Mouse (Mus musculus): ENCODE data around the gene Atp13a1.

DNA sequence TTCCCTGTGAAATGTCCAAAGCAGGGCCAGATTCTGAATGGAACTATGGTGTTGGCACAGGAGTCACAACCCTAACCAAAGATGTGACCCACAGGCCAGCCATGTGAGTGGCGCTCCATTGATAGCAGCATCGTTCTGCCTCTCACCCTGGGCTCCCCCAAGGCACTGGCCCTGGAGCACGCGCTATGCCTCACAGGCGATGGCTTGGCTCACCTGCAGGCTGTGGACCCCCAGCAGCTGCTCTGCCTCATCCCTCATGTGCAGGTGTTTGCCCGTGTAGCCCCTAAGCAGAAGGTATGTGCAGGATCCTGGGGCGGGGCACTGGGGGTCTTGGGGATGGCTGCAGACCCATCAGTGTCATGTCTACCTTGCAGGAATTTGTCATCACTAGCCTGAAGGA is 12.4 kb downstream of the Atp13a1 start:
- no peak for TF ChIP-seq GATA1 (IDR thresholded peaks at IDR 0.05; ENCODE audit: borderline replicate concordance, low read length)
- no peak for TF ChIP-seq FLI1 (IDR thresholded peaks at IDR 0.05; ENCODE audit: low read length)
